ENCODE assay signal across 11 mouse cellular contexts in the genomic region with DNA sequence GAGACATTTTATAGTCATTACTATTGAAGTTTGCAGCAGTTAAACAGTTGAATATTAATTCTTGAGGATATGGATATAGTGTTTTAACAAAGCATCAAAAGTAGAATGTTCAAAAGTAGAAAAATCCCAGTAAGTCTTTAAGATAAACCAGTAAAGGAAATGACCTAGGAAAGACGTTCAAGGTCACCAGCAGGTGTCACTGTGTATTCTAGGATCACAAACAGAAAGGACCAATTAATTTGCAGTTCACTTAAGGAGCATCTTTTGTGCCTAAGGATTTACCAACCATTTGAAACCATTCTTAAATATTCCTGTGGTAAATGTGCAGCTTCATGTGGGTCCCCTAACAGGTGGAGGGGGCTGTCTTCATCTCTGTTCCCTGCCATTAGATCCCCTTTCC. TPM values are rescaled to one million over a fixed set of nuclear protein-coding genes. Genes with fewer than 3 reads are reported as not detected.
DNase-seq lines count a peak whose midpoint lies in the region; ATAC-seq and TF ChIP-seq lines count a peak whose summit lies in the region.
"Had no signal": no experiment of that assay in that cellular context is flagged by ENCODE, and none has a peak within 500 bp of the region (broad histone marks: within the 10 kb centered on the region; RNA-seq: fewer than 3 reads in every experiment).

No protein-coding gene starts in this region.

- no peaks in the 10 kb centered on the region for H3K36me3 ChIP-seq in liver, postnatal 0 days (replicated peaks; ENCODE audit: insufficient read depth, low read length)
- no peaks in the 10 kb centered on the region for H3K36me3 ChIP-seq in liver, embryonic 11.5 days (ENCODE audit: control insufficient read depth, insufficient read depth, low read length)
- no peaks in the 10 kb centered on the region for H3K36me3 ChIP-seq in ES-E14 (ENCODE audit: control insufficient read depth, insufficient read depth, low read length, poor library complexity, severe bottlenecking)
- peaks cover 41% of the 10 kb centered on the region for H3K36me3 ChIP-seq in heart, postnatal 0 days (replicated peaks; ENCODE audit: control insufficient read depth, insufficient read depth, low read length)
- H3K36me3 ChIP-seq: hindbrain, embryonic 15.5 days; midbrain, embryonic 10.5 days had no signal

- 11% methylated on average over 1 of the region's 1 CpGs for WGBS in liver, postnatal 0 days (ENCODE audit: insufficient replicate concordance)
- 5% methylated on average over 1 of the region's 1 CpGs for whole genome bisulfite sequencing in liver, embryonic 11.5 days
- WGBS in heart, postnatal 0 days: 6% methylated on average over 1 of the region's 1 CpGs

- TF ChIP-seq CTCF in gastrocnemius, adult 2 months (IDR thresholded peaks at IDR 0.05): peak; percentile 44
- TF ChIP-seq CTCF in liver, postnatal 0 days (IDR thresholded peaks at IDR 0.05; ENCODE audit: low read depth): peak; percentile 54
- peak; percentile 51 for TF ChIP-seq CTCF in heart, postnatal 0 days (IDR thresholded peaks at IDR 0.05; ENCODE audit: low read depth)

- ATAC-seq in liver, postnatal 0 days: no peak
- no peak for ATAC-seq in liver, embryonic 11.5 days (replicated peaks; ENCODE audit: low FRiP score)
- ATAC-seq in heart, postnatal 0 days (ENCODE audit: insufficient read depth, low read depth): no peak

- H3K9me3 ChIP-seq in liver, postnatal 0 days (ENCODE audit: low read length): no peaks in the 10 kb centered on the region
- no peaks in the 10 kb centered on the region for H3K9me3 ChIP-seq in liver, embryonic 11.5 days (ENCODE audit: control insufficient read depth, low read length)
- H3K9me3 ChIP-seq in ES-E14 (ENCODE audit: control insufficient read depth, insufficient read depth, low read depth, low read length): no peaks in the 10 kb centered on the region
- H3K9me3 ChIP-seq in heart, postnatal 0 days (replicated peaks; ENCODE audit: control insufficient read depth, low read length): no peaks in the 10 kb centered on the region
- H3K9me3 ChIP-seq: hindbrain, embryonic 15.5 days; midbrain, embryonic 10.5 days had no signal

- H3K4me1 ChIP-seq in liver, postnatal 0 days (ENCODE audit: insufficient read depth): peaks cover 13% of the 10 kb centered on the region
- peaks cover 5% of the 10 kb centered on the region for H3K4me1 ChIP-seq in liver, embryonic 11.5 days (replicated peaks; ENCODE audit: control insufficient read depth, insufficient read depth, low read length)
- H3K4me1 ChIP-seq in ES-E14 (ENCODE audit: control insufficient read depth in 2 of 2, insufficient read depth in 2 of 2, low read length in 2 of 2, poor library complexity in 1 of 2): no peaks in the 10 kb centered on the region
- no peaks in the 10 kb centered on the region for H3K4me1 ChIP-seq in heart, postnatal 0 days (ENCODE audit: control insufficient read depth, insufficient read depth)

- in situ Hi-C loops in ES-E14 (cut with MboI; ENCODE audit: low sequenced_read_pairs in 2 of 2, unreplicated experiment in 2 of 2): loop anchor here in 1 of 2 experiments (25.0 kb wide), 1 partner anchor 474 kb away; a partner anchor contains a TSS

- H3K9ac ChIP-seq in liver, postnatal 0 days (replicated peaks): no peak overlapping the region
- no peak overlapping the region for H3K9ac ChIP-seq in liver, embryonic 11.5 days (ENCODE audit: low read depth, low read length)
- H3K9ac ChIP-seq in ES-E14 (ENCODE audit: insufficient read depth, low read depth, low read length, poor library complexity, severe bottlenecking): no peak overlapping the region
- H3K9ac ChIP-seq in heart, postnatal 0 days (replicated peaks; ENCODE audit: low read depth, low read length): no peak overlapping the region
- H3K9ac ChIP-seq: hindbrain, embryonic 15.5 days had no signal

- no peak overlapping the region for H3K4me2 ChIP-seq in liver, postnatal 0 days (ENCODE audit: low read depth, low read length)
- H3K4me2 ChIP-seq in liver, embryonic 11.5 days: no peak overlapping the region
- peak overlapping the region; percentile 64 for H3K4me2 ChIP-seq in heart, postnatal 0 days (ENCODE audit: low read depth, low read length)
- H3K4me2 ChIP-seq: hindbrain, embryonic 15.5 days had no signal

- no peak for DNase-seq in gastrocnemius, adult 2 months
- DNase-seq in gastrocnemius, adult 8-10 months (ENCODE audit: low spot score in 2 of 2): no peak
- no peak for DNase-seq in liver, postnatal 0 days
- DNase-seq in liver, embryonic 11.5 days (ENCODE audit: low spot score): no peak
- DNase-seq in ES-E14 (ENCODE audit: low read depth, low spot score): peak; percentile 51
- DNase-seq in heart, postnatal 0 days (ENCODE audit: low spot score): peak; percentile 67
- DNase-seq in cerebellum, adult 18-20 months: no peak
- DNase-seq in thymus, postnatal 36 days: no peak
- DNase-seq: cerebellum, adult 2 months had no signal

- no peak overlapping the region for H3K4me3 ChIP-seq in gastrocnemius, adult 2 months
- H3K4me3 ChIP-seq in liver, postnatal 0 days (ENCODE audit: low read depth, low read length): no peak overlapping the region
- H3K4me3 ChIP-seq in liver, embryonic 11.5 days (ENCODE audit: low read depth, low read length): no peak overlapping the region
- H3K4me3 ChIP-seq in ES-E14 (ENCODE audit: insufficient read depth in 1 of 2, low read depth in 1 of 2, low read length in 2 of 2, poor library complexity in 1 of 2, severe bottlenecking in 1 of 2): no peak overlapping the region
- peak overlapping the region; percentile 43 for H3K4me3 ChIP-seq in heart, postnatal 0 days (ENCODE audit: low read depth, low read length)
- H3K4me3 ChIP-seq: midbrain, embryonic 10.5 days had no signal

- no peak overlapping the region for H3K27ac ChIP-seq in gastrocnemius, adult 2 months
- no peak overlapping the region for H3K27ac ChIP-seq in liver, postnatal 0 days (ENCODE audit: low read depth)
- no peak overlapping the region for H3K27ac ChIP-seq in liver, embryonic 11.5 days (ENCODE audit: low read depth, low read length)
- no peak overlapping the region for H3K27ac ChIP-seq in ES-E14 (ENCODE audit: insufficient read depth, low read depth, low read length, poor library complexity, severe bottlenecking)
- H3K27ac ChIP-seq in heart, postnatal 0 days (ENCODE audit: low read depth): peak overlapping the region; percentile 82
- H3K27ac ChIP-seq: hindbrain, embryonic 15.5 days; midbrain, embryonic 10.5 days had no signal

- H3K27me3 ChIP-seq in liver, postnatal 0 days (ENCODE audit: insufficient read depth, low read length): peaks cover 38% of the 10 kb centered on the region
- H3K27me3 ChIP-seq in liver, embryonic 11.5 days (replicated peaks; ENCODE audit: control insufficient read depth, insufficient read depth, low read length): peaks cover 20% of the 10 kb centered on the region
- H3K27me3 ChIP-seq in heart, postnatal 0 days (ENCODE audit: control insufficient read depth, insufficient read depth, low read length): no peaks in the 10 kb centered on the region

- no peak for TF ChIP-seq EP300 in liver, postnatal 0 days (IDR thresholded peaks at IDR 0.05; ENCODE audit: low read depth)
- no peak for TF ChIP-seq EP300 in heart, postnatal 0 days (IDR thresholded peaks at IDR 0.05; ENCODE audit: low read depth)

- intact Hi-C loops in gastrocnemius, adult 2 months (cut with DNase I): no loop called here

TF ChIP-seq in ES-E14, 5 proteins besides CTCF, POLR2A, EP300 and RAD21:
- TF ChIP-seq MAFK (IDR thresholded peaks at IDR 0.05; ENCODE audit: insufficient read depth, low read depth, low read length): no peak
- TF ChIP-seq ZC3H11A (IDR thresholded peaks at IDR 0.05; ENCODE audit: borderline replicate concordance, low read depth, low read length): peak; percentile 57; the same call in 1 of the 2 replicates
TF ChIP-seq in ES-E14: peak in this region for 1.

RNA-seq across cellular contexts. Expression of a gene that starts 4.4 kb away (rescaled TPM):
- under 1 TPM; 0.42 to 0.51 TPM for total RNA-seq in gastrocnemius, adult 2 months (2021)
- total RNA-seq in gastrocnemius, adult 8-10 months (2022): under 1 TPM; 0.11 to 0.51 (median 0.47) TPM
- 0.12 and 0.20 TPM in 2 replicates for polyA plus RNA-seq in liver, postnatal 0 days (2015; fragmentation: Nextera tagmentation; extraction: Ambion mirVana)
- polyA plus RNA-seq in liver, embryonic 11.5 days (2014; fragmentation: Nextera tagmentation; extraction: Ambion mirVana): 0.77 and 0.93 TPM in 2 replicates
- 0.48 and 0.71 TPM in 2 replicates for total RNA-seq in ES-E14 (2012; rRNA removed)
- total RNA-seq in heart, postnatal 0 days (2014; rRNA removed; ENCODE audit: low replicate concordance): 69.7 and 73.9 TPM in 2 replicates
- 23.7 and 25.6 TPM in 2 replicates for polyA plus RNA-seq in heart, postnatal 0 days (2015; fragmentation: Nextera tagmentation; extraction: Ambion mirVana)

RNA-seq across cellular contexts. Expression of a gene that starts 35.1 kb away (rescaled TPM):
- total RNA-seq in gastrocnemius, adult 2 months (2021): 1 to 10 TPM; 1.5 to 2.8 TPM
- total RNA-seq in gastrocnemius, adult 8-10 months (2022): 1 to 10 TPM; 1.1 to 2.3 (median 1.7) TPM
- 6.4 TPM in 2 replicates for polyA plus RNA-seq in liver, postnatal 0 days (2015; fragmentation: Nextera tagmentation; extraction: Ambion mirVana)
- 11.2 and 12.1 TPM in 2 replicates for polyA plus RNA-seq in liver, embryonic 11.5 days (2014; fragmentation: Nextera tagmentation; extraction: Ambion mirVana)
- 8.7 and 9.4 TPM in 2 replicates for total RNA-seq in ES-E14 (2012; rRNA removed)
- 1.3 and 9.2 TPM in 2 replicates for total RNA-seq in heart, postnatal 0 days (2014; rRNA removed; ENCODE audit: low replicate concordance)
- 5.4 and 6.5 TPM in 2 replicates for polyA plus RNA-seq in heart, postnatal 0 days (2015; fragmentation: Nextera tagmentation; extraction: Ambion mirVana)

Comparison
In these comparisons a context has a peak if more than half of its experiments do, and no peak if none do; other contexts are left out.
1. DNase-seq: peak in ES-E14 (single experiment) and heart, postnatal 0 days (single experiment); none in gastrocnemius, adult 2 months (single experiment), gastrocnemius, adult 8-10 months (0 of 2), liver, postnatal 0 days (single experiment), liver, embryonic 11.5 days (single experiment), cerebellum, adult 18-20 months (0 of 2) and thymus, postnatal 36 days (0 of 2).
2. RNA of a gene that starts 4.4 kb away (total RNA-seq): 69.7 to 73.9 TPM in heart, postnatal 0 days; 0.48 to 0.71 TPM in ES-E14, 0.42 to 0.51 TPM in gastrocnemius, adult 2 months and 0.11 to 0.51 TPM in gastrocnemius, adult 8-10 months; every median in the first group is over 10 times any median in the second.
3. Peak in every context shown above with its lines, with median percentiles within 50 percentile points of each other: CTCF ChIP-seq.